Mouse (Mus musculus): ENCODE measurements around the gene Klhl30. TPM values are rescaled to one million over a fixed set of nuclear protein-coding genes. Genes with fewer than 3 reads are reported as not detected.

The Klhl30 gene
- polyA plus RNA-seq, 1 experiment from 2014 or later, result 45.8 TPM

DNA sequence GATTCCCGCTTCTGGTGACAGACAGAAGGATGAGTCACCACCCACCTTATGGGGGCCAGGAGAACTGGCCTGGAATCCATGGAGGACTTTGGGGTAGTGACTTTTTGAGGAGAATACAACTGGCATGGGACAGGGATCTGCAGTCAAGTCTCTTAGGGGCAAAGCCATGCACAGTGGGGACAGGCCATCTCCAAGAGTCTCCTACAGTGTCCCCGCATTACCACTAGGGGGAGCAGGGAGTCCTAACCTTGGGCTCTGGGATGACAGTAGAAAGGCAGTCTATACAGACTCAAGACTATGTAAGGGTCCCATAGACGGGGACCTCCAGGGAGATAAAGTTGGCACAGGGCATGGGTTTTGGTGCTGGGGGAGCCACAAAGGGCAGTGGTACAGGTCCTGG lies 3.9 kb upstream of the Klhl30 start:
- H3K9me3 ChIP-seq (replicated peaks; ENCODE audit: control insufficient read depth, low read length), result no peaks in the 10 kb centered on the region
- H3K4me2 ChIP-seq, result no peak overlapping the region
- 28% methylated on average over 3 of the region's 3 CpGs for WGBS (ENCODE audit: insufficient replicate concordance)
- no peak overlapping the region for H3K4me3 ChIP-seq (ENCODE audit: low read depth, low read length)
- no peak for ATAC-seq (replicated peaks; ENCODE audit: insufficient number of reproducible peaks, low FRiP score, low TSS enrichment)
- H3K4me1 ChIP-seq (ENCODE audit: control insufficient read depth, insufficient read depth, low read length), result peaks cover 26% of the 10 kb centered on the region
- peaks cover 45% of the 10 kb centered on the region for H3K27me3 ChIP-seq (ENCODE audit: control insufficient read depth, insufficient read depth, low read length)
- no peaks in the 10 kb centered on the region for H3K36me3 ChIP-seq (ENCODE audit: control insufficient read depth, insufficient read depth, low read length)
- H3K9ac ChIP-seq (ENCODE audit: low read depth, low read length), result no peak overlapping the region
- H3K27ac ChIP-seq (ENCODE audit: low read depth, low read length), result no peak overlapping the region

- 61% methylated on average over 3 of the region's 3 CpGs for WGBS (ENCODE audit: insufficient replicate concordance)
- peak overlapping the region; percentile 49 for H3K4me3 ChIP-seq (ENCODE audit: low read depth, low read length)
- no peak for ATAC-seq (replicated peaks; ENCODE audit: insufficient number of reproducible peaks, low FRiP score, low TSS enrichment)
- peak overlapping the region; percentile 72 for H3K4me2 ChIP-seq
- H3K4me1 ChIP-seq (ENCODE audit: control insufficient read depth, insufficient read depth, low read length), result peaks cover 23% of the 10 kb centered on the region
- peaks cover 3% of the 10 kb centered on the region; the same call in 1 of the 2 replicates for H3K36me3 ChIP-seq (ENCODE audit: control insufficient read depth, insufficient read depth, low read length)
- H3K27ac ChIP-seq (ENCODE audit: low read depth, low read length), result peak overlapping the region; percentile 79
- peaks cover 5% of the 10 kb centered on the region for H3K27me3 ChIP-seq (ENCODE audit: control insufficient read depth, insufficient read depth, low read length)
- H3K9ac ChIP-seq (ENCODE audit: low read depth, low read length), result peak overlapping the region; percentile 75
- no peaks in the 10 kb centered on the region for H3K9me3 ChIP-seq (replicated peaks; ENCODE audit: control insufficient read depth, low read length)
Observed at GRCm38 (mm10) chr1:91351249-91351648, 433 bp downstream of the Klhl30 start.

DNA sequence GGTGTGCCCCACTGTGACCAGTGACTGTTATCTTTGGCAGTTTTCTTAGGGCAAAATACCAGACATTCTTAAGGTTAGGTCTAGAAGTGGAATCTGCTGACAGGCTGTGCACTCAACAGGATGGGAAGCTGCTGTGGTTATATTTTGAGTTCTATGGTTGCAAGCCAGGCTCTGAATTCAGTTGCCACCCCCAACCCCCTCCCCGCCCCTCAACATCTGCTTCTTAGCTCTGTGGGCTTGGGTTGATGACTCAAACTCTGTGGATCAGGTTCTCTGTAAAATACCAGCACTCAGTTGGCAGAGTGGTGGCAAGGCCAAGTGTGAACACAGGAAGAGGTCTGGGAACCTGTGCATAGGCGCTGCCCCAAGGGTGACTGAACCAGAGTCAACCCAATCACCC lies 1.5 kb downstream of the Klhl30 start:
- peaks cover 3% of the 10 kb centered on the region; the same call in 1 of the 2 replicates for H3K36me3 ChIP-seq (ENCODE audit: control insufficient read depth, insufficient read depth, low read length)
- H3K27ac ChIP-seq (ENCODE audit: low read depth, low read length), result no peak overlapping the region
- peaks cover 23% of the 10 kb centered on the region for H3K4me1 ChIP-seq (ENCODE audit: control insufficient read depth, insufficient read depth, low read length)
- H3K4me2 ChIP-seq, result peak overlapping the region; percentile 72
- H3K27me3 ChIP-seq (ENCODE audit: control insufficient read depth, insufficient read depth, low read length), result no peaks in the 10 kb centered on the region; the same call in 1 of the 2 replicates
- H3K9ac ChIP-seq (ENCODE audit: low read depth, low read length), result no peak overlapping the region
- H3K4me3 ChIP-seq (ENCODE audit: low read depth, low read length), result no peak overlapping the region
- WGBS (ENCODE audit: insufficient replicate concordance), result 77% methylated on average over 2 of the region's 2 CpGs
- no peak for ATAC-seq (replicated peaks; ENCODE audit: insufficient number of reproducible peaks, low FRiP score, low TSS enrichment)
- no peaks in the 10 kb centered on the region for H3K9me3 ChIP-seq (replicated peaks; ENCODE audit: control insufficient read depth, low read length)

DNA sequence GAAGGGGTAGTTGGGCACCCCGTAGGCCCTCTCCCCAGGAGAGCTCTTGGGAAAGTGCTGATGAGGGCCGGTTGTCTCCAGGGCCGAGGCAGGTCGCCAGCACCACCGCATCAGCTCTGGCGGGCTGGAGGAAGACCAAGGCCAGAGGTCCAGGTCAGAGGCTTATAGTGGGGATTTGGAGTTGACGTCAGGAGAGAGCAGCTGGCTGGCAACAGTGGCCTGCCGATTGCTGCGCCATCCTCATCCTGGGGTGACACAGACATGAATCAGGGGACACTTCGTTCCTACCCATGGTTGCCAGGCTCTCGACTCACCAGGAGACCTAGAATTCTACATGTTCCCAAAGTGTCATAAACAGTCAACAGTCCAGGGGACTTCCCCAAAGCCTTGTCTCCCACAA lies 5.3 kb downstream of the Klhl30 start:
- Histone ChIP-seq H3K4me2 (no peak overlapping the region), H3K27ac (ENCODE audit: low read depth, low read length) (no peak overlapping the region), H3K27me3 (ENCODE audit: control insufficient read depth, insufficient read depth, low read length) (no peaks in the 10 kb centered on the region; the same call in 1 of the 2 replicates), H3K36me3 (ENCODE audit: control insufficient read depth, insufficient read depth, low read length) (peaks cover 6% of the 10 kb centered on the region), H3K4me1 (ENCODE audit: control insufficient read depth, insufficient read depth, low read length) (peaks cover 11% of the 10 kb centered on the region), H3K4me3 (ENCODE audit: low read depth, low read length) (no peak overlapping the region), H3K9ac (ENCODE audit: low read depth, low read length) (no peak overlapping the region), H3K9me3 (replicated peaks; ENCODE audit: control insufficient read depth, low read length) (no peaks in the 10 kb centered on the region)
- WGBS (ENCODE audit: insufficient replicate concordance), result 84% methylated on average over 11 of the region's 11 CpGs
- ATAC-seq (replicated peaks; ENCODE audit: insufficient number of reproducible peaks, low FRiP score, low TSS enrichment), result no peak

DNA sequence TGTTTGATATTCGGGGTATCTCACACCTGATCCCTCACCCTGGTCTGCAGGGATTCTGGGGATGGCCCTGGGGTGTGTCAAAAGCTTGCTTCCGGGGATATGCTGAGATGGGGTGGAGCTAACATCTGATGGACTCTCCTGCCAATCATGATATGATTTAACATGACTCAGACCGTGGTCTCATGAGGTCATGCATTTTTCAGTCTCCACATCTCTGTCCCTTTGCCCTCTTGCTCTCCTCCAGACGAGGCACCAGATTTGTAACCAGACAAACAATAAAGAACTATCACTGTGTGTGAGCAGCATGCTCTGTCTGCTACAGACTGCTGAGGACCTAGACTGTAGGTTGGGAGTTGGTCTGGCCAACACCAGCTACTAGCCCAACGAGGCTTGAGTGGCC lies 11.3 kb downstream of the Klhl30 start:
- Histone ChIP-seq H3K36me3 (ENCODE audit: control insufficient read depth, insufficient read depth, low read length) (peaks cover 16% of the 10 kb centered on the region), H3K4me1 (ENCODE audit: control insufficient read depth, insufficient read depth, low read length) (no peaks in the 10 kb centered on the region), H3K9me3 (replicated peaks; ENCODE audit: control insufficient read depth, low read length) (peaks cover 11% of the 10 kb centered on the region; the same call in 1 of the 2 replicates), H3K9ac (ENCODE audit: low read depth, low read length) (no peak overlapping the region), H3K27ac (ENCODE audit: low read depth, low read length) (no peak overlapping the region), H3K27me3 (ENCODE audit: control insufficient read depth, insufficient read depth, low read length) (peaks cover 4% of the 10 kb centered on the region), H3K4me3 (ENCODE audit: low read depth, low read length) (no peak overlapping the region), H3K4me2 (no peak overlapping the region)
- WGBS (ENCODE audit: insufficient replicate concordance), result 68% methylated on average over 5 of the region's 5 CpGs
- ATAC-seq (replicated peaks; ENCODE audit: insufficient number of reproducible peaks, low FRiP score, low TSS enrichment), result no peak

DNA sequence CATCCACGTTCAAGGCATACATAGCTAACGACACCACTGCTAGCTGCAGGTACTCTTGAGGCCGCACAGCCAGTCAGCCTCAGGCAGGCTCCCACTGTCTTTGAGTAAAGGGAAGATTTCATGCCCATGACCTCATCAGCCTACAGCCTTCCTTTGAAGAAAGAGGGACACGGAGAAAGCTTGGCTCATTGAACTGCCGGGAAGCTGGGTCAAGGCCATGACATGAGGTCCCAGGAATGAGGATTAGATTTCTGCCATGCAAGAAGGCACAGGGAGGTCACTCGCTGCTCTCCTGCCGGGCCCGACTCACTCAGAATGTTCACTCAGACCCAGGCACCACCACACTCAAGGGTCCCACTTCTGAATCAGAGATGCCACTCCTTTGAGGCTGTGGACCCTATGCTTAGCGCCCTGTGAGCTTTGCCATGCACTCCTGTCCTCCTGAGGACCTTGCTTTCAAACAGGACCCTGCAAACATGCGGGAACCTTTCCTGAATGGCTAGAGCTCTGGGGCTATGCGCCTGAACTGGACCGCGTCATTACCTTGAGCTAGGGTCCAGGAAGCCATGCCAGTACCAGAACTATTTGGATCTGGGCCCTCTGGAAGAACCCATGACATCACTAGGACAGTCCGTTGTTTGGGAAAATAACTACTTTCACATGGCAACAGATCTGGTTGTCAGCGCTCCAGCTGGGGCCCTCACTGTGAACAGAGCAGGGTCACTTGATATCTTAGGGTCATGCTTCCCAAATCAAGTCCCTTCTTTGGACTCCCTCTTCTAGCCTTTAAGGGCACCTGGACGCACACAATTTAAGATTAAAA lies 14.2 kb downstream of the Klhl30 start:
- Histone ChIP-seq H3K4me3 (ENCODE audit: low read depth, low read length) (no peak overlapping the region), H3K36me3 (ENCODE audit: control insufficient read depth, insufficient read depth, low read length) (peaks cover 12% of the 10 kb centered on the region), H3K27ac (ENCODE audit: low read depth, low read length) (no peak overlapping the region), H3K27me3 (ENCODE audit: control insufficient read depth, insufficient read depth, low read length) (peaks cover 4% of the 10 kb centered on the region), H3K4me2 (no peak overlapping the region), H3K4me1 (ENCODE audit: control insufficient read depth, insufficient read depth, low read length) (no peaks in the 10 kb centered on the region), H3K9ac (ENCODE audit: low read depth, low read length) (no peak overlapping the region), H3K9me3 (replicated peaks; ENCODE audit: control insufficient read depth, low read length) (peaks cover 11% of the 10 kb centered on the region; the same call in 1 of the 2 replicates)
- no peak for ATAC-seq (replicated peaks; ENCODE audit: insufficient number of reproducible peaks, low FRiP score, low TSS enrichment)
- WGBS (ENCODE audit: insufficient replicate concordance), result 84% methylated on average over 16 of the region's 16 CpGs

GRCm38 (mm10) chr1:91365816-91366214 lies 15.0 kb downstream of the Klhl30 start:
- Histone ChIP-seq H3K36me3 (ENCODE audit: control insufficient read depth, insufficient read depth, low read length) (peaks cover 12% of the 10 kb centered on the region), H3K4me1 (ENCODE audit: control insufficient read depth, insufficient read depth, low read length) (no peaks in the 10 kb centered on the region), H3K9me3 (replicated peaks; ENCODE audit: control insufficient read depth, low read length) (peaks cover 11% of the 10 kb centered on the region; the same call in 1 of the 2 replicates), H3K27ac (ENCODE audit: low read depth, low read length) (no peak overlapping the region), H3K4me2 (peak overlapping the region; percentile 87), H3K27me3 (ENCODE audit: control insufficient read depth, insufficient read depth, low read length) (peaks cover 4% of the 10 kb centered on the region), H3K9ac (ENCODE audit: low read depth, low read length) (no peak overlapping the region), H3K4me3 (ENCODE audit: low read depth, low read length) (peak overlapping the region; percentile 50)
- no peak for ATAC-seq (replicated peaks; ENCODE audit: insufficient number of reproducible peaks, low FRiP score, low TSS enrichment)
- WGBS (ENCODE audit: insufficient replicate concordance), result 24% methylated on average over 8 of the region's 8 CpGs

DNA sequence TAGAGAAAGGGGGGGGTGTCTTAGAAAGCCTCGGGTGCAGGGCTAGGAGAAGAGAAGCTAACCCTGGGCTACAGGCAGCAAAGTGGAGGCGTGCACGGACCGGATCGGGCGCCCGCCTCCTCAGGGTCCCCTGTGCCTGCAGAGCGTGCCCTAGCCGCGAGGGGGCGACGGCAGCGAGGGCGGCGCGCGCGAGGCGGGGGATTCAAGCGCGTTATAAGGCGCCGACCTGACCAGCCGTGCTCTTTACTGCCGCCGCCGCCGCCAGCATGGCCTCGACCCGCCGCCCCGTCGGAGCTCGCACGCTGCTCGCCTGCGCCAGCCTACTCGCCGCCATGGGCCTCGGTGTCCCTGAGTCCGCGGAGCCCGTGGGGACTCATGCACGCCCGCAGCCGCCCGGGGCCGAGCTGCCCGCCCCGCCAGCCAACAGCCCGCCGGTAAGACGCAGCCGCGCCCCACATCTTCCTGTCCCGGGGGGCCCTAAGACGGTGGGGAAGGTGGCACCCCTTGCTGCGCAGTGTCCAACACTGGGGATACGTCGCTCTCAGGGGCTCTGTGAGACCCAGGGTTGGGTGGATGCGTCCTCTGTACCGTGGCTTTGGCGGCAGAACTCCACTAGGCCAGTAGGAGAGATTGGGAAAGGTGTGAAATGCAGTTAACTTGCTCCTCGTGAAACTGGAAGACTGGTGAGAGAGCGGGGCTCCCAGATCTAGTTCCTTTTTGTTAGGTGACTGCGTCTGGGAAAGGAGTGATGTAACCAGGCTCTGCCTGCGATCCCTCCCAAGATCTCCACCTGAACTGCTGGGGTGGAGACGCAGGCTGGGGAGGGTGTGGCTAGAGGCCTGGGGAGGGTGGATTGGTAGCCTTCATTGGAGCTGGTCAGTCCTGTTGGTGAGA lies 15.6 kb downstream of the Klhl30 start, which contains the start of gene Erfe:
TSS of gene Erfe (plus strand) at position 216 of the 894 bp plus-strand sequence.
- H3K27ac ChIP-seq (ENCODE audit: low read depth, low read length), result no peak within 1 kb of the TSS
- H3K4me2 ChIP-seq, result peak within 1 kb of the TSS; percentile 87
- 2% methylated on average over 66 of the region's 68 CpGs for WGBS (ENCODE audit: insufficient replicate concordance)
- peak; percentile 16; the same call in 1 of the 2 replicates for ATAC-seq (replicated peaks; ENCODE audit: insufficient number of reproducible peaks, low FRiP score, low TSS enrichment)
- H3K9me3 ChIP-seq (replicated peaks; ENCODE audit: control insufficient read depth, low read length), result peaks cover 11% of the 10 kb centered on the region; the same call in 1 of the 2 replicates
- H3K36me3 ChIP-seq (ENCODE audit: control insufficient read depth, insufficient read depth, low read length), result peaks cover 14% of the 10 kb centered on the region
- H3K4me1 ChIP-seq (ENCODE audit: control insufficient read depth, insufficient read depth, low read length), result no peaks in the 10 kb centered on the region
- H3K4me3 ChIP-seq (ENCODE audit: low read depth, low read length), result peak within 1 kb of the TSS; percentile 50
- peaks cover 4% of the 10 kb centered on the region for H3K27me3 ChIP-seq (ENCODE audit: control insufficient read depth, insufficient read depth, low read length)
- H3K9ac ChIP-seq (ENCODE audit: low read depth, low read length), result peak within 1 kb of the TSS; percentile 70; the same call in 1 of the 2 replicates

Data from heart, embryonic 11.5 days (tissue).